Mouse (Mus musculus): ENCODE measurements at regions not wholly inside any gene's neighbourhood (a gene's known extent, or its start where the extent isn't known, plus 50 kb on each side); places are given as distances from the start of the nearest gene placed in this dataset.

GRCm38 (mm10) chr13:116028583-116028982, 280.9 kb downstream of the Isl1 start:
- no peak for ATAC-seq (replicated peaks; ENCODE audit: low FRiP score, poor library complexity, severe bottlenecking)

- no peak for ATAC-seq (replicated peaks; ENCODE audit: low FRiP score, poor library complexity, severe bottlenecking)
These were observed 282.3 kb downstream of the Isl1 start for GRCm38 (mm10) chr13:116027147-116027546.

- ATAC-seq (replicated peaks; ENCODE audit: low FRiP score, poor library complexity, severe bottlenecking), result no peak
These were observed 291.6 kb downstream of the Isl1 start for GRCm38 (mm10) chr13:116017886-116018285.

- ATAC-seq (replicated peaks; ENCODE audit: low FRiP score, poor library complexity, severe bottlenecking), result no peak
These were observed 305.8 kb downstream of the Isl1 start for GRCm38 (mm10) chr13:116003733-116004132.

- ATAC-seq (replicated peaks; ENCODE audit: low FRiP score, poor library complexity, severe bottlenecking), result no peak
These were observed 307.0 kb downstream of the Isl1 start for GRCm38 (mm10) chr13:116002391-116002899.

GRCm38 (mm10) chr13:115990591-115990990, 318.9 kb downstream of the Isl1 start:
- ATAC-seq (replicated peaks; ENCODE audit: low FRiP score, poor library complexity, severe bottlenecking), result no peak

- ATAC-seq (replicated peaks; ENCODE audit: low FRiP score, poor library complexity, severe bottlenecking), result no peak
These were observed 320.4 kb downstream of the Isl1 start for GRCm38 (mm10) chr13:115989091-115989490.

GRCm38 (mm10) chr13:115986282-115986681, 323.2 kb downstream of the Isl1 start:
- ATAC-seq (replicated peaks; ENCODE audit: low FRiP score, poor library complexity, severe bottlenecking), result no peak

- ATAC-seq (replicated peaks; ENCODE audit: low FRiP score, poor library complexity, severe bottlenecking), result no peak
These were observed 323.8 kb downstream of the Isl1 start for GRCm38 (mm10) chr13:115985715-115986114.

- no peak for ATAC-seq (replicated peaks; ENCODE audit: low FRiP score, poor library complexity, severe bottlenecking)
These were observed 331.6 kb downstream of the Isl1 start for GRCm38 (mm10) chr13:115977890-115978203.

GRCm38 (mm10) chr13:115977118-115977889, 332.2 kb downstream of the Isl1 start:
- no peak for ATAC-seq (replicated peaks; ENCODE audit: low FRiP score, poor library complexity, severe bottlenecking)
